Mouse (Mus musculus) gastrocnemius, postnatal 10 days (tissue): Measurements from ENCODE around the gene Dlg5. TPM values are rescaled to one million over a fixed set of nuclear protein-coding genes. Genes with fewer than 3 reads are reported as not detected.

ENCODE experiments used
- DNase-seq: peaks from one replicate; pipeline ENCODE4 v3.0.0; 2021; ENCODE audit warnings: mixed read lengths
- long read RNA-seq, 2 experiments: library from polyadenylated mRNA; stranded (forward); transcript quantifications; one replicate each; pipeline ENCODE4 v2.0.0; 2021
- total RNA-seq, 2 experiments: library from RNA; stranded (reverse); gene quantifications; 2 replicates each; pipeline ENCODE4 v1.2.3; 2021

Dlg5 gene
- 10 to 100 TPM; 11.7 to 19.0 TPM for total RNA-seq
- long read RNA-seq, experiment 1, full-length matches to known transcripts: 3 of 11 reads
- long read RNA-seq, experiment 1, partial matches to known transcripts: 7 of 11 reads
- long read RNA-seq, experiment 1, other reads (novel, unspliced or antisense): 1 of 11 reads
- long read RNA-seq, experiment 2, full-length matches to known transcripts: 4 of 14 reads
- long read RNA-seq, experiment 2, partial matches to known transcripts: 3 of 14 reads
- long read RNA-seq, experiment 2, other reads (novel, unspliced or antisense): 7 of 14 reads

DNA sequence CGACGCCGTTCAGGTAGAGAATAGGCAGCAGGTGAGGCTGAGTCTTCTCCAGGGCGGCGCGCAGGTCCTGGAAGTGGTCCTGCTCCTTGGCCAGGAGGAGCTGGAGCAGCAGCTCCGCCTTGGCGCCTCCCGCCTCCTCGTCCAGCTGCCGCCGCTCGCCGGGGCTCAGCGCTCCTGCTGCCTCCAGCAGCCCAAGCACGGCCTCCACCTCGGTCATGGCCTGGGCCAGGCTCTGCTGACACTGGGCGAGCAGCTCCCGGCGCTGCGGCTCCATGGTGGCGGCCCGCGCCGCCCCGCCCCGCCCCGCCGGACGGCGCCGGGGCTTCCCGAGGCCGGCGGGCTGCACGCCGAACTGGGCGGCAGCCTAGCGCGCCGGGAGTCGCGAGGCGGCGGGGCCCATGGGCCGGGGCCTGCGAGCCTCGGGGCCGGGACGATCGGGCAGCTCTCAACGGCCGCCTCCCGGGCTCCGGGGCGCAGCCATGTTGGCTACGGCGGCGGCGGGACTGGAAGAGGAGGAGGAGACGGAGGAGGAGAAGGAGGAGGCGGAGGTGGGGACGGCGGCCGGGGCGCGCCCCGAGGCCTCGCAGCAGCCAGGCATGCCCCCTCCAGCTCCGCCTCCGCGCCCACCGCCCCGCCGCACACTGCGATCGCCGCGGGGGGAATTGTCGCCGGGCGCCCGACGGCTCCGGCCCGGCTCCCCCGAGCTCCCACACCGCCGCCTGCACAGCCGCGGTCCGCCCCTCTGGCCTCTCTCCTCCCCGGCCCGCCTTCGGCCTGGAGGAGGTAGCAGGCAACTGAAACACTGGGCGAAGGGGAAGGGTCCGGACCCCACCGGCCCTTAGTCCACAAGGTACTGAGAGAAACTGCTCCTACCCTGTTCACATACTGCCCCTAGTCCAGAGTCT is at the start of gene Dlg5:
Dlg5 (minus strand) TSS at position 744 of the 905 bp plus-strand sequence.
- DNase-seq: peak; percentile 66

DNA sequence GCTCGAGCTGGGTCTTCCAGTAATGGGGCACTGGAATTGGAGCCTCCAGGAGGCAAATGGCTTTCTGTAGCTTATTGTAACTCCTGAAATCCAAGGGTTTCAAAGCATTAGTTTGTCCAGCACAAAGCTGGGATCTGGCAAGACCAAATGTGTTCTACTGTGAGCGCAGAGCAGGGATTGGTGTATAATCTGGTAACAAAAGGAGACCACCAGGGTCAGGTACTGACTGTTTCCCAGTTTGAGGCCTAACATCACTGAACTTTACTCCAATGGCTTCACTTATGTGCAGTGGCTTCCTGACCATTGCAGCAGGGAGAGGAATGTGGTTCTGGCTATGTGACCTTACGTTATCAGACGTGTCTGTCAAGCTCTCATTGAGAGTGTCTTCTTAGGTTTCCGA is 47.9 kb upstream of the Dlg5 start:
- DNase-seq: no peak

DNA sequence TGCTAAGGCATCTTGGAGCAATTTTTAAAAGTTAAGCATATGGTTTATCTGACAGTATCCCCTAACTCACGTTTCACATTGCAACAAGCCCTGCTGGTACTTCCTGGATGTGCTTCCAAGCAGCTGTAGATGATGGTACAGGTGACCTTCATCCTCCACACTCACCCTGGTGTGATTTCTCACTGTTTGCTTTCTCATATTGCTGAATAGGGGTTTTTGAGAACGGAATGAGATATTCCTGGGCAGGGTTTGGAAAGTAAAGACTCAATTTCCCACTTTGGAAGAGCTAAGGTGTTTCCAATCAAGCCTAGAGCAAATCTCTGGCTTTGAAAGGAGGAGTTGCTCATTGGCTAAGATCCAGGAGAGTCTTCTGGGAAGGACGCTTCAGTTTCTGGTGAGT is 47.2 kb upstream of the Dlg5 start, which contains the start of gene E330034G19Rik:
E330034G19Rik (plus strand) TSS at position 301 of the 400 bp plus-strand sequence.
- no peak for DNase-seq

DNA sequence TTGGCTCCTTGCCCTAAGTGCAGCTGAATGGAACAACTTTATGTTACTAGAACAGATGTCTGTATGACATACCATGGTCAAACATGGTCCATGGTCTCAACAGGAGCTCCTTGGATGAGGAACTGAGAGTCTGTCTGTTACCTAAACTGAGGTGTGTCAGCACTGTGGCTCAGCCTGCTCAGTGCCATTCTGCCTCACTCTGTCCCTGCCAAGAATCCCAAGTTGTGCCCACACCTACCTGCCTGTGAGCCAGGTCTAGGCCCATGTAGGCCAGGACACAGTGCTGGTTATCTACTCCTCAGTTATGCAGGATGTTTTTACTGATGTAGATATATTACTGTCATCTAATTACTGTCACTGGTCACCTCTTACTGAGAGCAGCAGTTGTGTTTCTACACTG is 45.0 kb upstream of the Dlg5 start:
- no peak for DNase-seq

DNA sequence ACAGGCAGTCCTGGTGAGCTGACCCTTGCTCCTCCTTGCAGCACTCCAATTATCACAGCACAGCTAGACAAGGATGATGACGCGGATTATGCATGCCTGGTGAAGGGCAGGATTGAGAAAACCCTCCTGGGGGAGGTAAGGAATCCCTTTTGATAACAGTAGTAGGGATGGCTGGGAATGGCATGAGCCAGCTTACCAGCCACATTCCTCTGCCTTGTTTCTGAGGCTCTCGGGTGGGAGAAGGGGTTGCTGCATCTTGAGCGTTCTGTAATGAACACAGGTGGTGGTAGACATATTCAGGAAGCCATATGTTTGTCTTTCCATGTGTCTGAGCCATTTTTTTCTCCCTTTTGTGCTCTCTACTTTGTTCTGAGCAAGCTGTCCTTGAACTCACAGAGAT is 40.4 kb upstream of the Dlg5 start:
- no peak for DNase-seq

DNA sequence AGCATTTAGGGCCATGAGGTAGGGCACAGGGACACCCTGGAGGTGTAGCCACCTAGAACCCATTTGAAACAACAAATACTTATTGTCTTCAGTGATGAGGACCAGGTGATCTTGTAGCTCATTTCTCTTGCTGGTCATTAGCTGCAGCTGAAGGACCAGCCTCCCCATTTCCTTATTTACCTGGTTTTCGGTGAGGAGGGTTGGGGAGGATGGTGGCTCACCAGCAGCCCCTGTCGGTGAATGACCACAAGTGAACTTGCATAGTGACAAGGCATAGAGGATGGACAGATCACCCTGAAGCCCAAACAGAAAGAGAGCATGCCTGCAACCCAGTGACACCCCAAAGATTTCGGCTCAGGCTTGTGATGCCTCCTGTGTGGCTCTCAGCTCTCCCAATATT is 36.6 kb upstream of the Dlg5 start:
- DNase-seq: no peak

DNA sequence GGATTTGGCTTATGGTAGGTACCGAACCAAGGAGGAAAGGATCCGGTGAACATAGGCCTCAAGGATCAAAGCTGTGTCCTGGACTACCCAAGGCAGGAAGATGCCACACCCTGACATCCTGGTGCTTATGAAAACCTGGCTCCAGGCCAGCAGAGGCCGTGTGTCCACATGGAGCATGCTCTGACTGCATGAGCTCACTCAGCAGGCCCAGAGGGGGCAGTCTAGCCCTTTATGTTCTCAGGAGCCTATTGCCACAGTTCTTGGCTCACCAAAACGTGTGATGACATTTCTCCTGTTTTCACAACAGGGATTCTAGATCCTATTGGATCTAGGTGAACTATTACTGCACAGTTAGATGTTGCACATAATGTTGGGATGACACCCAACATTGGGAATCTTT is 35.6 kb upstream of the Dlg5 start:
- no peak for DNase-seq

DNA sequence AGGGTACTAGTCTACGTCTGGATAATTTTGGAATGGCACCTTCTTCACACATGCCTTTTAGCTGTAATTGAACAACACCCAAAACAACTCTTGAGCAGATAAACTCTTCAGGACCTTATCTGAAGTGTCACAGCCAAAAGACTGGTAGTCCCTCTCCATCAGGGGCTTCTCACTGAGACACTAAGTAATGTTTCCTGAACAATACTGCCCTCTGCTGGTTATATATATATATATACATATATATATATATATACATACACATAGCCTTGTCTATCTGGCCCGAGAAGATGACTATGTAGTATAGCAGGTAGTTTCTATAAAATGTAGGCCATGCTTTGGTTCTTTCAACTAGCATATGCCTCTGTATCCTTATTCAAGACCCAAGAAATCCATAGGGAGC is 29.8 kb upstream of the Dlg5 start:
- DNase-seq: no peak

DNA sequence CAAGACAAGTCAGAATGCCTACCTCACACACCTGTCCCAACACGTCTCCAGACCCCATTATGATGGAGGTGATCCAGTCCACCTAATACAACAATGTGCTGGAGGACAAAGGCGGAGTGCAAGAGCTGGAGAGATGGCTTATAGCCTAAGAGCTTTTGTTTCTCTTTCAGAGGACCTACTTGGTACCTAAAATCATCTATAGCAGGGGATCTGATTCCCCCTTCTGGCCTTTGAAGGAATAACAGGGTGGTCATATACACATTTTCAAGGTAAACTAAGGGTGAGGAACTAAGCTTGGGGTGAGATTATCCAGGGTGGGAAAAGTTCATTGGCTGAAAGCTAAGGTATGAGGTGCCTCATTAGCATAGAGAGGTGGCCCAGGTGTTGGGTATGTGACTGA is 27.9 kb upstream of the Dlg5 start:
- DNase-seq: no peak

DNA sequence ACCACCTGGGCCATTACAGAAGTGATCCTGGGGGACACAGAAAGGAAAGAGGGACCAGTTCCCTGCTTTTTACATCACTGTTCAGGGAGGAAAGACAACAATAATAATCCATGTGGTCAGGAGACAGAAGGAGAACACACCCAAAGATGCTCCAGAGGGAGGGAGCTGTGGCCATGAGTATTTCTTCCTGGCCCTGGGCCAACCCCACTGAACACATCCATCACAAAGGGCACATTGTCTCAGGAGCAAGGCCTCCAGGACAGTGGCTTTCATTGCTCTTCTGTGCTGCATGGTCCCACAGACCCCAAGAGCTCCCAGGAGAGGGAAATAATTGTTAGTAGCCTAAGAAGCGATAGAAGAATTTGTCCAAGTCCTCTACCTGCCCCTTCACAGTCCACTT is 23.9 kb upstream of the Dlg5 start:
- DNase-seq: no peak

DNA sequence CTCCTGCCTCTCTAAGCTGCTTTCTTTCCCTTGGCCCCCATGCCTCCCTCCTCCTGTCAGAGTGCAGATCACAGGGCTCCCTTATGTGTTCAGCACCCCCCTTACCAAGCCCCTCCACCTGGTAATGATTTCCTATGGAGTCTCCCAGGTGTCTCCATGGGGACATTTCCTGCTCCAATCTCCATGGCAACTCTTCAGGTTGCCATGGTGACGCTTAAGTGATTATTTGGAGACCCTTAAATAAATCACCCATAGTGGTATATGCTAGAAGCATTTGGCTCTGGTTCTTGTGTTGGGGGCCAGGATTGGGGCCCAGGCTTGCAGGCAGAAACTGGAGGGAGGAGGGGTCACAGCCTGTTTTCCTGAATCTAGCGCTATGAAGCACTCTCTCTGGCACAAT is 17.2 kb upstream of the Dlg5 start:
- DNase-seq: no peak

DNA sequence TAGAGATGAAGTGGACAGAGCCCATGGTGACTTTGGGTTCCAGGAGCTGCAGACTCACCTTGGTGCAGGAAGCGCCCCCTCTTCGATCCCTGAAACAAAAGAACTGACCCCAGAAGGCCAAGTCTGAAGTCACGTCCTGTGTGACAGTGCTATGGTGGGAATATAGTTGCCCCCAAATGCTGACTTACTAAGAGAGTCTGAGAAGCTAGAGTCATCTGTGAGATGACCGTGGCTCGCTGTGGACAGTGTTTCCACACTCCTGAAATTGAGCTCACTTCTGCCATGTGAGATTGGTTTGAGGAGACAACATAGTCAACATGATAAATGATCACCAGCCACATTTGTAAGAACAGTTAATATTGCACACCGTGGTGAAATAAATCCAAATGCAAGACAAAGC is 16.7 kb upstream of the Dlg5 start:
- DNase-seq: no peak

DNA sequence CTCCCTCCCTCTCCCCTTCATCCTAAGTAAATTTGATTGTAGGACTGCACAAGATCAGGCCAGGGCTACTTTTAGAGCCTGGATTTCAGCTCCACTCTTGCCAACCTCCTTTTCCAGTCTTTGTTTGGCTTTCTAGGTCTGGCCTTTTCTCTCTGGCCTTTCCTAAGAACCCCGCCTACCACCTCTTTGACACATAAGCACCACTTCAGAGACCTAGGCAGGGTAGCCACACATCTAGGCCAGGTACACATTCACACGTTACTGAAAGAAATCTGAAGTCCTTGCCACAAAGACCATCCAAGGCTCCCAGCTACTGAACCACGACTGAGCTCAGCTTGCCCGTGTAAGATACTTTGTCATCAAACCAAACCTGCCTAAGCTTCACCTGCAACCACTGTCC is 14.7 kb upstream of the Dlg5 start:
- DNase-seq: no peak

DNA sequence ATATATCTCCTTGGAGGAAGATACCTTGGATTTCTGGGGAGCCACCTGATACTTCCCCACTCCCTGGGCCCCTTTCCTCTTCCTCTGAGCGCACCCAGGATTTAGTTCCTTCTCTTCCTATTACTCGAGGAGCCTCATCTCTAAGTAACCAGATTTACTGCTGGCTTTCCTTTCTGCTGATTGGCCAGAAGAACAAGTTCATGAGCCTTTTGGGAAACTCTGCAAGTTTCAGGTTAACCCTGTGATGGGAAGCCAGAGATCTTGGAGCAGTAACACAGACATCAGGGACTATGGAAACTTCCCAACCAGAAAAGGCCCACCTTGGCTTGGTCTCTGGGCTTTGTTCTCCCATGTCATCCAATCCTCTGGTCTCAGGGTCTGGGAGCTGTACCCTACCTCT is 10.2 kb upstream of the Dlg5 start:
- no peak for DNase-seq

DNA sequence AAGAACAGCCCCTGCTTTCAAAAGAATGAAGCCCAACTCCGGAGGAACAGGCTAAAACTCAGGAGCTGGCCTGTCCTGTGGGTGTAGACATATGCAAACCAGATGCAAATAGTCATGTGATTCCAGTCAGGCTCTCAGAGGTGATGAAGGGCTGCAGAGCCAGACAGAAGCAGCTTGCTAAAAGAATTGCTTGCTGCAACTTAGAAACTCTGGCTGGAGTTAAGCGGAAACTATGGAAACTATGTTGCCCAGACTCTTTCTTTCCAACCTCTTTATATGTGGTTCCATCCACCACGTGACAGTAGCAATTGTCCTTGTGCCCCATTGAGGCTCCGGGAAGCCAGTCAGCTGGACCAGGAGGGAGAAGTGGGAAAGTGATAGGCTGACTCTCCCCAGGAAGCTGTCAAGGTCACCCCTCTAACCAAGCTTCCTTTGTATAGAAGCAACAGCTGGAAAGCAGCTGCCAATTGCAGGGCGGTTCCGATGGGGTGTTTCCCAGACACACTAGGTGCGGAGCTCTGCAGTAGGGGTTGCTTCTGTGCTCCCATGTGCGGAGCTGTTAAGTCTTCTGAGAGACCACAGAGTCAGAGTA is 8.0 kb upstream of the Dlg5 start:
- no peak for DNase-seq

DNA sequence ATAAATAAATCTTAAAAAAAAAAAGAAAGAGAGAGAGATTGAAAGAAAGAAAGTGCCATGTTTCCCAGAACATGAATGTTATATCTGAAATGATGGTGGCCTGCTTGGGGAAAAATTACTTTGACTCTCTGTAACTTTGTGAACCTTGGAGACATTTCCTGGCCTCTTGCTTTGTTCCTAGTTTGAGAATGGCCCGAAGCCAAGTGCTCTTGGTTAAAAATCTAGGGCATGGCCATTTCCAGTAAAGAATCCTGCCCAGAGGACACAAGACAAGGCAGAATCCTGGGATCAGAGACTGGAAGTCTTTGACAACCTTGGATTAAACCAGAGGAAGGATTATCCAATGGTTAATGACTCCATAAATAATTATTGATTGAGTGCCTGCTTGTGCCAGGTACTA is 5.6 kb upstream of the Dlg5 start:
- DNase-seq: no peak

DNA sequence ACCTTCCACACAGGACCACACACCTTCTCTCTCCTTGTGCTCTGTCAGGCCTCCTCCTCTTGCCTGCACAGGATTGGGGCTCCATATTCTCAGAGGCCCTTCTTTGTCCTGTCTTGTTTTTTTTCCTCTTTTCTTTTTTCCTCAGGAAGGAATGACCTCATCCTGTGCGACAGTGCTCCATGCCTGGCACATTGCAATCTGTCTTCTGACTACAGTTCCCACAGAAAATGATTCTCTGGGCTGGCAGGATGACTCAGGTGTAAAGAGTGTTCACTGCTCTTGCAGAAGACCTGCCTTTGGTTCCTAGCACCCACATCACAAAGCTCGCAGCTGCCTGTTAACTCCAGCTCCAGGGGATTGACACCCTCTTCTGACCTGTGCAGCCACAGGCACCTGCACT is 4.2 kb upstream of the Dlg5 start:
- DNase-seq: no peak

DNA sequence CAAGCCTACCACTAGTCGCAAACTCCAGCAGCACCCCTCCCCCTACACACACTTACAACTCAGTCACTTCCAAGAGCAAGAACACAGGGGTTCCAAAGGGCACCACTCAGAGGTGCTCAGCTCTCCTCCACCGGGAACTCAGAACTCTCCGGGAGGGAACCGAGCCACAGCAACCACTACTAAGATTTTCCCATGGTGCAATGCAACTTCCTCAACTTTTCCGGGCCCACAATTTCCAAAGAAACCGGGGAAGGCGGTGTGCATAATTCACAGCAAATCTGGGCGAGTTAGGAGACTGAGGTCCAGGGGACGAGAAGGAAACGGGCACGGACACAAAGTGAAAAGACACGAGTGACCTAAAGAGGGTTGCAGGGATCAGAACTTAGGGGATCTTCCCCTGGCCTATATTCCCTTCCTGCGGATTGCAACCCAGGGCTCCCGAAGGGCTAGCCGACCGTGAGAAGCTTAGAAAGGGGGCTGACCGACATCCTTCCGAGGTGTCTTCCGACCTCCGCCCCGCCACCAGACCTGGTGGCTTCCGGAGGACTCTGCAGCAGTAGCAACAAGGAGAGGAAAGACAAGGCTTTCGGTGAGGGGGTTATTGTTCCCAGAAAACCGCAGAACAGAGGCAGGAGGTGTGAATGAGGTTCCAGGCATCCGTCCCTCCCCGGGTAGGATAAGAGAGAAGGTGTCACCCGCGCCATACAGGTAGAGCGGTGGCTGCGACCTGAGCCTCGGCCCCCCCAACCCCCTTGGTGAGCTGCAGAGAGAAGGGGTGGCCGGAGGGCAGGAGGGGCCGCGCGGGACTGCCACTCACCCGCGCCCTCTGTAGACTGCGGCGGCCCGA is 1.2 kb downstream of the Dlg5 start:
- peak; percentile 13 for DNase-seq

DNA sequence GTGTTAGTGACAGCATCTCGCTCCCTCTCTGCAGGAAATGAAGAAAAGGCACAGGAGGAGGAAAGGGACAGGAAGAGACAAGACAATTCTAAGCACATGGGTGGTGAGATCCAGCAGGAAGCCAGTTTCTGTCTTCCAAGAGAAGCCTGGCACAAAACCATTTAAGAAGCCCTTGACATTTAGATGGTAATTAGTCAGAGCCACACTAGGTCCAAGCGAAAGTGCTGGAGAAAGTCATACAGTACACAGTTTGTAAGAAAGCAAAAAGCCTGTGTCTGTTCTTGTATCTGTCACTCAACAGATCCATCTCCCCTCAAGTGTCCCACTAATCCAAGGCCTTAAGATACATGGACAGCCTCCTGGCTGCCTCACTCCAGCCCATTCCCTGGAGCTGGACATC is 3.7 kb downstream of the Dlg5 start:
- DNase-seq: no peak

DNA sequence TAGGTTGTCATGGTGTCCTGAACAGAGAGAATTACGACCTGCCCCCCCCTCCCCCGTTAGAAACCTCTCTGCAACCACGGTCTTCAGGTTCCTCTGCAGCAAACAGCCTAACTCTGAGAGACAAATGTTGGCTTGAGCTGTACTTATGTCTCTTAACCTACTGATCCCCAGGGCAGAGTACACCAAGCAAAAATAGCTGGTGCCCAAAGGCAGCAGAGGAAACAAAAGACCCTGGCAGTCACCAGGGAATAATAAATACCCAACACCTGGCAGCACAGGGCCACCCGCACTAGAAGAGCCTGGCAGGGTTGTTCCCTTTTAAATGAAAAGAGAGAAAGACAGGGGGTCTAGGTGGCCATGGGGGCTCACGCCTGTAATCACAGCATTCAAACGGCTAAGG is 4.9 kb downstream of the Dlg5 start:
- no peak for DNase-seq

DNA sequence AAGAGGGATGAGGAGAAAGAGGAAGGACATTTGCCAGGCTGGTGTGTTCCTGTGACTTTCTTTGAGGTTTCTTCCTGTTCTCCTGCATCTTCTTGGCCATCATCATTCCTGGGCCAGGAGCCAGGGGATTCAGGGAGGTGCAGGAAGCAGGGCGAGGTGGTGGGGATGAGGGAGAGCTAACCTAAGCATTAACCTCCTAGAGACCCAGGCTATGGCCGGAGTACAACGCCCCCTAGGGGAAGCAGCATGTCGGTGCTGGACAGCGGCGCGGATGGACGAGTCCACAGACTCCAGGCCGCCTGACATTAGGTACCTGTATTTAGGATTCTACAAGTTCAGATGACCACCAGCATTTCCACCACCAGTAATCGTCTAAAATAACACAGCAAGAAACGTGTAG is 6.1 kb downstream of the Dlg5 start:
- peak; percentile 14 for DNase-seq

DNA sequence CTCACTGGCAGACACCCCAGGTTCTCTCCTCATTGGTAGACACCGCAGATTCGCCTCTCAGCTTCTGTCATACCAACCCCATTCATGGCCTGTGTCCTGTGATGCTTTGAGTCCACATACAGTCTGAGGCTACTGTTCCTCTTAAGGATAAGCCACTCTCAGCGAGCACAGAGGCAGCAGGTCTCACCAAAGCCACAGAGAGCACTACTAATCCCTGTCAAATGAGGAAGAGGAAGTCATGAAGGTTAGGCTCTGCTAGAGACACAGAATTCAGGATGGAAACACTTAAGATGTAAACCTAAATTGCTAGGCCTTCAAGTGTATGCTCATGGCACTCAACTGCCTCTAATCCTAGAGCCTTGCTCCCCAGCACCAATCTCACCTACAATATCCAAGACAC is 9.8 kb downstream of the Dlg5 start:
- no peak for DNase-seq
